Mouse (Mus musculus) right cerebral cortex, postnatal 36 days (tissue): ENCODE results near the gene Havcr1.

Experiments
- DNase-seq, 2 experiments: peaks; one replicate each; pipeline ENCODE4 v3.0.0; 2022; ENCODE audit warnings: low spot score in 2 of 2, mixed read lengths in 1 of 2

The Havcr1 gene

DNA sequence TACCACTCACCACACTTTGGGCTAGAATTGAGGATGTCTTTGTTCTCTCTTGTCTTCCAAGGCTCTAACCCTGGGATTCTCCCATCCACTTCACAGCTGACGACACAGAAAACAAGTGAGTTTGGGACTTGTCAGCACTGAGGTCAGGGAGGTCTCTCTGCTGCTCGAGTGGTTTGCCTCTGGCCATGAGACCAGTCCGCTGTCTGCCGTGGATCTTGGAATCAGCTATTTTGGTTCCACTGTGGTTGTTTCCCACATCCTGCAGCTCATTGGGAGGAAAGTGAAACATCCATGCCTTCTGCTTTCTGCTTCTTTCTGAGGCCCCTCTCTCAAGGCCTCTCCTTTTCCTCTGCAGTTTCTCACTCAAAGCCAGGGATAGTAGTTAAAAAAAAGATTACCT lies 85.0 kb downstream of the Havcr1 start:
- DNase-seq: no peak
